11 mouse cellular contexts compared by ENCODE assay signal in the genomic region with DNA sequence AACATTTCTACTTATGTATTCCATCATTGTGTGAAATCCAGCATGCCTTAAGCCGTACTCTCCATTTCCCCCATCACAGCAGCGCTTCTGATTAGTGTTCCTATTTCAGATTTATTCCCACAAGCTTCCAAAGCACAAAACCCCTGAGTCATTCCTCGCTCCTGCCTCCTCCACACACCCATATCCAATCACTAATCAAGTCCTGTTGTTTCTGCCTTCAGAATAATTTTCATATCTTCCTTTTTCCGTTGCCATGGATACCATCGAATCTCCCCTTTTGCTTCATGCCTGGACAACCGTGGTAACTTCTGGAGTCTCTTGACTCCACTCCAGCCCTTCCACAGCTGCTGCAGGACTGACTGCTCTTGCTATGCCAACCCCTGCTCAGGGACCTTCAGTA.
A peak's percentile ranks its signal among the peaks of the same experiment; 100 is the strongest.
DNase-seq lines count a peak whose midpoint lies in the region; ATAC-seq lines count a peak whose summit lies in the region.
"Had no signal": no experiment of that assay in that cellular context is flagged by ENCODE, and none has a peak within 500 bp of the region (broad histone marks: within the 10 kb centered on the region; RNA-seq: fewer than 3 reads in every experiment).

No protein-coding gene starts in this region.

- no peak overlapping the region for H3K9ac ChIP-seq in forebrain, embryonic 13.5 days
- H3K9ac ChIP-seq: heart, embryonic 15.5 days; lung, embryonic 14.5 days had no signal

- no peak overlapping the region for H3K27ac ChIP-seq in forebrain, embryonic 13.5 days
- no peak overlapping the region for H3K27ac ChIP-seq in forebrain, embryonic 10.5 days
- H3K27ac ChIP-seq: heart, embryonic 15.5 days had no signal

- H3K4me2 ChIP-seq in forebrain, embryonic 13.5 days, result no peak overlapping the region
- H3K4me2 ChIP-seq: heart, embryonic 15.5 days; lung, embryonic 14.5 days had no signal

- no peak overlapping the region for H3K4me3 ChIP-seq in forebrain, embryonic 13.5 days
- no peak overlapping the region for H3K4me3 ChIP-seq in forebrain, embryonic 10.5 days
- H3K4me3 ChIP-seq: heart, embryonic 15.5 days had no signal

- H3K36me3 ChIP-seq in forebrain, embryonic 13.5 days (ENCODE audit: poor library complexity, severe bottlenecking), result no peaks in the 10 kb centered on the region
- H3K36me3 ChIP-seq in forebrain, embryonic 10.5 days (replicated peaks), result no peaks in the 10 kb centered on the region
- H3K36me3 ChIP-seq: heart, embryonic 15.5 days had no signal

- H3K27me3 ChIP-seq in forebrain, embryonic 13.5 days, result no peaks in the 10 kb centered on the region
- no peaks in the 10 kb centered on the region for H3K27me3 ChIP-seq in forebrain, embryonic 10.5 days (ENCODE audit: poor library complexity, severe bottlenecking)
- H3K27me3 ChIP-seq: heart, embryonic 15.5 days had no signal

- WGBS in forebrain, embryonic 13.5 days, result 77% methylated on average over 6 of the region's 6 CpGs
- WGBS in forebrain, embryonic 10.5 days, result 91% methylated on average over 6 of the region's 6 CpGs

- H3K4me1 ChIP-seq in forebrain, embryonic 13.5 days, result peaks cover 5% of the 10 kb centered on the region; the same call in 1 of the 2 replicates
- peaks cover 7% of the 10 kb centered on the region for H3K4me1 ChIP-seq in forebrain, embryonic 10.5 days

- no peak for DNase-seq in forebrain, embryonic 10.5 days (ENCODE audit: extremely low spot score, low spot score)
- DNase-seq in right cerebral cortex, adult 18-20 months, result peak; percentile 78
- DNase-seq in right cerebral cortex, postnatal 4 days, result no peak
- DNase-seq in left cerebral cortex, adult 18-20 months (ENCODE audit: low spot score in 2 of 2), result peak; percentile 29 to 52
- peak; percentile 21 for DNase-seq in skeletal muscle tissue, adult 2 months (ENCODE audit: low read depth, low spot score)
- no peak for DNase-seq in adrenal gland, adult (ENCODE audit: inconsistent age in 2 of 2, low spot score in 1 of 2)
- DNase-seq: kidney, postnatal 14 days; lung, embryonic 14.5 days had no signal

- ATAC-seq in forebrain, embryonic 13.5 days, result peak; percentile 30; the same call in 1 of the 2 replicates
- ATAC-seq in CD4-positive, CD25-positive, alpha-beta regulatory T cell, adult 4 months, result no peak

- no peaks in the 10 kb centered on the region for H3K9me3 ChIP-seq in forebrain, embryonic 13.5 days (replicated peaks)
- H3K9me3 ChIP-seq in forebrain, embryonic 10.5 days, result peaks cover 6% of the 10 kb centered on the region
- H3K9me3 ChIP-seq: heart, embryonic 15.5 days had no signal

Comparison
In these comparisons a context has a peak if more than half of its experiments do, and no peak if none do; other contexts are left out.
1. DNase-seq: peak in right cerebral cortex, adult 18-20 months (single experiment), left cerebral cortex, adult 18-20 months (2 of 2) and skeletal muscle tissue, adult 2 months (single experiment); none in forebrain, embryonic 10.5 days (single experiment), right cerebral cortex, postnatal 4 days (single experiment) and adrenal gland, adult (0 of 2).